Mouse (Mus musculus): ENCODE results near the gene Gm20388.

- TF ChIP-seq CTCF (IDR thresholded peaks at IDR 0.05; ENCODE audit: low read depth) (no peak), EP300 (IDR thresholded peaks at IDR 0.05; ENCODE audit: low read depth) (no peak)
These were observed 3017.2 kb downstream of the Gm20388 start for GRCm38 (mm10) chr8:122927841-122928240.
